Mouse (Mus musculus) gastrocnemius, postnatal 10 days (tissue): ENCODE measurements around the gene Fbxw8. TPM values are rescaled to one million over a fixed set of nuclear protein-coding genes. Genes with fewer than 3 reads are reported as not detected.

ENCODE experiments used
- DNase-seq: peaks from one replicate; pipeline ENCODE4 v3.0.0; 2021; ENCODE audit warnings: mixed read lengths
- long read RNA-seq, 2 experiments: library from polyadenylated mRNA; stranded (forward); transcript quantifications; one replicate each; pipeline ENCODE4 v2.0.0; 2021
- total RNA-seq, 2 experiments: library from RNA; stranded (reverse); gene quantifications; 2 replicates each; pipeline ENCODE4 v1.2.3; 2021

Gene Fbxw8
- 10 to 100 TPM; 32.8 to 33.5 TPM for total RNA-seq
- long read RNA-seq, experiment 1, full-length matches to known transcripts: 93 of 109 reads
- long read RNA-seq, experiment 1, partial matches to known transcripts: 5 of 109 reads
- long read RNA-seq, experiment 1, other reads (novel, unspliced or antisense): 11 of 109 reads
- long read RNA-seq, experiment 2, full-length matches to known transcripts: 87 of 96 reads
- long read RNA-seq, experiment 2, partial matches to known transcripts: 3 of 96 reads
- long read RNA-seq, experiment 2, other reads (novel, unspliced or antisense): 6 of 96 reads

- peak; percentile 91 for DNase-seq
Observed at GRCm38 (mm10) chr5:118154839-118155564, at the start of gene Fbxw8. TSS of gene Fbxw8 (minus strand) at chr5:118155464.

GRCm38 (mm10) chr5:118204675-118205440 lies 49.6 kb upstream of the Fbxw8 start:
- no peak for DNase-seq

DNA sequence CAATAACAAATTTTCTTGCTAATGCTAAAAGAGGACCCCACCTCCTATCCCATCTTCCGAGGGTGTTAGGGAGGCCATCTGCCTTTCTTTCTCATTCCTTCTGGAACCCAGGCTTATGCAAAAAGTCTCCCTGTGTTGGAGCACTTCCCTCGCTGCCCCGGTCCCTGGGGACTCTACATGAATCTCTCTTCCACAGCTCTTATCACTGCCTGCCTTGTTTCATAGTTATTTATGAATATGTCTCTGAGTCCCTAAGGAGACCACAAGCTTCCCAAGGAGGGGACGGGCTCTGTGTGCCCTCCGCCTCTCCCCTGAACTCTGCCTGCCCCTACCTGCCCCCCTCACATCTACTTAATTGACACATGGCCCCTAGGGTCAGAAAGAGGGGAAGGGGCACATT lies 44.4 kb upstream of the Fbxw8 start:
- no peak for DNase-seq

GRCm38 (mm10) chr5:118197421-118197820 lies 42.2 kb upstream of the Fbxw8 start:
- no peak for DNase-seq

DNA sequence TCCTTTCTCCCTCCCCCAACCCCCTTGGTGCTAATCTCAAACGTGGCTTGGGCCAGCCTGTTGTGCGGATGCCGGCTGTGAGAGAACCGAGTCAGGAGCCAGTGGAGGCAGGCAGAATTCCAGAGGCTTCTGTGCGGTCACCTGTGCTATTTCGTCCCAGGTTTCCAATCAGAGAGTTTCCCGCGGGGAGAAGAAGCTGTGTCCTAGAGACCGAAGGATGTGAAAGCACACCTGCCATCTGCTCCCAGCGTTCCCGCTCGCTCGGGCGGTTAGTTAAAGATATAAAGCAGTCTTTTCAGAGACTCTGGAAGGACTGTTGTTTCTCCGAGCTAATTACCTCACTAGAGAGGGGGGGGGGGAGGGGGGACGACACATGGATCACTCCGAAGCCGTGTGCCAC lies 37.0 kb upstream of the Fbxw8 start:
- no peak for DNase-seq

GRCm38 (mm10) chr5:118190491-118190890 lies 35.2 kb upstream of the Fbxw8 start:
- DNase-seq: no peak

- no peak for DNase-seq
Observed at GRCm38 (mm10) chr5:118188356-118188755, 33.1 kb upstream of the Fbxw8 start.

DNA sequence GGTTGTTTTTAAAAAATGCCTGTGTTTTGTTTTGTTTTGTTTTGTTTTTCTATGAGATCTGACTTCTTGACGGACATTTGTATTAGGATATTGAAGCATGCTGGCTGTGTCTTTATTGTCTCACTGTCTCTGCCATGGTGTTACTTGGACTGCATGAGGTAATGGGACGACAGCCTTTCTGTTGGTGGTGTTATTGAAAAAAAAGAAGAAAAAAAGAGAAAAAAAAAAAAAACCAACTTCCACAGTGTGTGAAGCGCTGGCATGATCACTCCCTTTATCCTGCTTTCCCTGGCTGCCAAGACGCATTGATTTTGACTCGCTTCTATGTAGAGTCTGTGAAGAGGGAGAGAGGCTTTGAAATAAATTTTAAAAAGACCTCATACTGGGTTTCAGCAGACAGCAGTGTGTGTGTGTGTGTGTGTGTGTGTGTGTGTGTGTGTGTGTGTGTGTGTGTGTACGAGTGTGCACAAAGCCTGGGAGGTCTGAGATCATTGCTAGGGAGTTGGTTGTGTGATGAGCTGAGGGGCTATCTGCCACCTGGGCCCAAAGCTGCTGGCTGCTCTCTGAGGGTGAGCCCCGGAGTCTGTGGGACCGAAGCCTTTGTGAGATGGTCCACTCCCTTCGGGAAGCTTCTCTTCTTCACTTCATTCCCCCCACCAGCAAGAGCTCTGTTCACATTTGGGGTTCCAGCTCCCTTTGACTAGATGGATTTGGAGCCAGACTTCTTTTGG lies 31.8 kb upstream of the Fbxw8 start:
- DNase-seq: no peak

DNA sequence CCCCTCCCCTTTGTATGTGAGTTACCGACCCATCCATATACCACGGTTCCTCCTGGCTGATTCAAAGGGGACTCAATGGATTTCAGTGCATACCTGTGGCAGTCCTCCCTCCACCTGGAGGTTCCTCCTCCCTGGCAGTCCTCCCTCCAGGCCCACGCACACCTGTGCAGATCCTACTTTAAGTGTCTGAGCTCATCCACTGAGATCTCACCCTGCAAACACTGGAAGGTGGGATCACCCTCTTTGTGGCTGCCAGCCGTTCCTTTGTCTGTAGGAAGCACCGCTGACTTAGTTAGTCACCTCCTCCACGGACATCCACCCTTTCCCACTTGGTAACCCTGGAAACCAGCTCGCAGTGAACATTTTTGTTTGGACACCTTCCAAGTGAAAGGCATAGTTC lies 22.4 kb upstream of the Fbxw8 start:
- DNase-seq: no peak

GRCm38 (mm10) chr5:118175137-118175536 lies 19.9 kb upstream of the Fbxw8 start:
- DNase-seq: no peak

GRCm38 (mm10) chr5:118174310-118175009 lies 19.2 kb upstream of the Fbxw8 start:
- no peak for DNase-seq

GRCm38 (mm10) chr5:118172078-118172723 lies 16.9 kb upstream of the Fbxw8 start:
- DNase-seq: no peak

- no peak for DNase-seq
Observed at GRCm38 (mm10) chr5:118171665-118172064, 16.4 kb upstream of the Fbxw8 start.

DNA sequence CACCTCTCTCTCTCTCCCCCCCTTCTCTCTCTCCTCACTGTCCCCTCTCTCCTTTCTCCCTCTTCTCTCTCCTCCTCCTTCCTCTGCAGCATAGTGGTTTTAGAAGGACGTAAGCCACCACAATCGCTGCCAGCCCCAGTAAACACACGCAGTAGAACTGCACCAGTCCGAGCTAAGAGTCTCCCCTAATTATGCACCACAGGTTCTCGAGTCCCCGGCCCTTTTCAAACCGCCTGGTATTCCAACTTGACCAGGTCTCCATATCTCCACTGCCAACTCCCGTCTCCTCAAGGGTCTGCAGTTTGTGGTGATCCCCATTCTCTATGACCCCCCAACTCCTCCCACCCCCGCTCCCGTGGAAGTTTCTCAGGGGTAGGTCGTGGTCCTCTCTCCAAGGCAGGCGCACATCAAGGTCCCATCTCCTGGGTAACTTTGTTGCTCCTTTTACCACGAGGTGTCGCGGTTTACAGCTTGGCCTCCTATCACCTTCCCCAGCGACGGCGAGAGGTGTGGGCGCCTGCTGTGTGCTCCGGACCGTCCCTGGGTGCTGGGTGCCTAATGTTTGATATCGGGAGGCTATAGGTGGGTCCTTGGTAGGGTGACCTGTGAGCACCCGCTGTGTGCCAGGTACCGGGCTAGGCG lies 15.7 kb upstream of the Fbxw8 start:
- no peak for DNase-seq

- DNase-seq: no peak
Observed at GRCm38 (mm10) chr5:118169222-118170221, 14.3 kb upstream of the Fbxw8 start.

DNA sequence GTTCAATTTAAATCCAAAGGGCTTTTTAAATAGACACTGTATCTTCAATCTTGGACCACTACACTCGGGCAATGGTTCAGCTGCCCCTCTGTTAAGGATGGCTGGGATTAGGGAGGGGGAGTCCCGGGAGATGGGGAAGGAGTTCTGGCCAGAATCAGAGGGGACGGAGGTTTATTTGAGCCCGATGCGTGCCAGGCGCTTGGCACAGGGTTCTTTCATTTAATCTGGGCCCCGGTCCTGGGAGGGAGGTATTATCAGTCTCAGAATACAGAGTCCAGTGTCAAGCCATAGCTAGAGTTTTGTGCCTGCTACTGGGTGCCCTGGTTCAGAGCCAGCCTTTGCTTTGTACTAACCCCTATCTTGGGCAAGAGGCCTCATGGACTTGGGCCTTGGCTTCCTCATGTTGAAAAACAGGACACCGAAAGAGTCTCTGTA lies 12.3 kb upstream of the Fbxw8 start:
- DNase-seq: no peak

DNA sequence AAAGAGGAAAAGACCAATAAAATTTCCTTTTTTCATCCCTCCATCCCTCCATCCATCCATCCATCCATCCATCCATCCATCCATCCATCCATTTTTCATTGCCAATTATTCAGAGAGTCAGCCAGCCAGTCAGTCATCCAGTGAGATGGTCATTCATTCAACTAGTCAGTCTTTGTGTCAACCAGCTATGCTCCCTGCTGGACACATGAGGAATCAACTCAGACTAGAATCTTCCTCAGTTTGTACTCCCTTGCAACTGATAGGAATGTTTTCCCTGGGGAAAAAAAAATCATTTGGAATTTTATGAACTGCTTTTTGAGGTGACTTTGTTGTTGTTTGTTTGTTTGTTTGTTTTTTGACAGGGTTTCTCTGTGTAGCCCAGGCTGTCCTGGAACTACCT lies 10.2 kb upstream of the Fbxw8 start:
- DNase-seq: no peak

DNA sequence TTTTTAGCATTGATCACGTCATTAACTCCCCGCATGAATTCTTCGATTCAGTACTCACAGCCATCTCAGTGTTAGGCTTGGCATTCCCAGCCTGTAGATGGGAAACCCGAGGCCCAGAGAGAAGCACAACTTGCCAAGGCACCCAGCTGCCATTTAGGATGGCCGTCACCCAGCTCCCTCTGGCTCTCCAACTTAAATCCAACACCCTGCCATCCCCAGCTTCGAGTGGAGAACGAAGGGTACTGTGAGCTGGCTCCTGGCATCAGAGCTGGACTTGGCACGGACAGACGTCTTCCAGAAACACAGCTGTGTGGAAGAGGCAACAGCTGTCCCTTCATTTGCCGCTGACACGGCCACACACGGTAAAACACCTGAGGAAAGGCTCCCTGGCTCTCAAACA lies 9.3 kb upstream of the Fbxw8 start, which contains the start of gene Hrk:
TSS of gene Hrk (plus strand) at position 68 of the 400 bp plus-strand sequence.
- DNase-seq: peak; percentile 56

GRCm38 (mm10) chr5:118160691-118161090 lies 5.4 kb upstream of the Fbxw8 start:
- DNase-seq: no peak
